Mouse (Mus musculus): ENCODE measurements around the gene Fmo1. TPM values are rescaled to one million over a fixed set of nuclear protein-coding genes. Genes with fewer than 3 reads are reported as not detected.

Gene Fmo1
- polyA plus RNA-seq, 1 experiment from 2014 or later, result 22.9 TPM

DNA sequence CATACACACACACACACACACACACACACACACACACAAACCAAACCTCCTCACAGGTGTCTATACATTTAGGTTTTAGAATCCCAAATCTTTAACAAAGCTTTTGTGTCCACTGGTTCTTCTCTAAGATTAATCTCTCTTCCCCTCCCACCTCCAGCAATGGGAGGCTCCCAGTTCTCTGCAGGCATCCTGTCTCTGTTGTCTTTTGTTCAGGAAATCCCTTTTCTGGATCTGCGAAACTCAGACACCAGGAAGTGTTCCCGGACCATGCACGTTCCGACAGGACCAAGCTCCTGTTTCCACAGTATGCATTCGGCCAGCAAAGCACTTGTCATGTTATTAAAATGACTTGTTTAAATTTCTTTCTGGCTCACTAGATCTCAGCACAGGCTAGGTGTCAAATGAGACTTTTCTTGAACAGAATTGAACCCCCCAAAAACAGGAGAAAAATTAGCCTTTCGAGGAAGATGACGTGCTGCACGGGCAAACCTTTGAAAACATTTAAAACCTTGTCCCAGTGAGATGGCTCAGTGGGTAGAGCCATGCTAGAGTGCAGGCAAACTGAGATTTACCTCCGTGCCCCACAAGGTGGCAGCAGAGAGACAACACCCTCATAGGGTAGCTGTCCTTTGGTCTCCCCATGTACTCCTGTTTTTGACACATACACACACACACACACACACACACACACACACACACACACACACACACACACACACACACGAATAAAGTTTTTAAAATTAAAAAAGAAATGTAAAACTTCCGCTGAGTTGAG, 13.4 kb upstream of the Fmo1 start:
- Histone ChIP-seq H3K9me3 (no peaks in the 10 kb centered on the region), H3K4me2 (no peak overlapping the region), H3K36me3 (no peaks in the 10 kb centered on the region), H3K4me3 (no peak overlapping the region), H3K27me3 (no peaks in the 10 kb centered on the region), H3K27ac (replicated peaks) (no peak overlapping the region), H3K9ac (no peak overlapping the region), H3K4me1 (replicated peaks) (no peaks in the 10 kb centered on the region)
- no peak for ATAC-seq (ENCODE audit: low read depth)
- 56% methylated on average over 11 of the region's 11 CpGs for WGBS

DNA sequence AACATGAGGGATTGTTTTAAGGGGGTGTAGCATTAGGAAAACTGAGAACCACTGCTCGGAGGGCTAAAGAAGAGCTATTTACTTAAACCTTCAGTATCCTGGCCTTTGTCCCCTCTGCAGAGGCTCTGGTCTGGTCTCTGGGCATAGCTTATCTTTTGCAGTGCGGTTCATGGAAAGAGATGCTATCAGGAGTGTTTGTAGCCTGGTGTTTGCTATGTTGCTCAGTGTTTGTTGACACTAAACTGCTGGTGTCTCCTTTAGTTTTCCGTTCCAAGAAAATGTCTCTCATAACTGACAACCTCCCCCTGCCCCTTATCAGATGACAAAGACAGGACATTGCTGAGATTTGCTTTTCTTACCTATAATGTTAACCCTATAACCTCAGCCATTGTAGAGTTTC, 8.7 kb upstream of the Fmo1 start:
- Histone ChIP-seq H3K9ac (no peak overlapping the region), H3K36me3 (no peaks in the 10 kb centered on the region), H3K27me3 (no peaks in the 10 kb centered on the region), H3K4me3 (no peak overlapping the region), H3K27ac (replicated peaks) (no peak overlapping the region), H3K9me3 (no peaks in the 10 kb centered on the region), H3K4me2 (no peak overlapping the region), H3K4me1 (replicated peaks) (no peaks in the 10 kb centered on the region)
- no peak for ATAC-seq (ENCODE audit: low read depth)
- 87% methylated on average over 3 of the region's 3 CpGs for WGBS

DNA sequence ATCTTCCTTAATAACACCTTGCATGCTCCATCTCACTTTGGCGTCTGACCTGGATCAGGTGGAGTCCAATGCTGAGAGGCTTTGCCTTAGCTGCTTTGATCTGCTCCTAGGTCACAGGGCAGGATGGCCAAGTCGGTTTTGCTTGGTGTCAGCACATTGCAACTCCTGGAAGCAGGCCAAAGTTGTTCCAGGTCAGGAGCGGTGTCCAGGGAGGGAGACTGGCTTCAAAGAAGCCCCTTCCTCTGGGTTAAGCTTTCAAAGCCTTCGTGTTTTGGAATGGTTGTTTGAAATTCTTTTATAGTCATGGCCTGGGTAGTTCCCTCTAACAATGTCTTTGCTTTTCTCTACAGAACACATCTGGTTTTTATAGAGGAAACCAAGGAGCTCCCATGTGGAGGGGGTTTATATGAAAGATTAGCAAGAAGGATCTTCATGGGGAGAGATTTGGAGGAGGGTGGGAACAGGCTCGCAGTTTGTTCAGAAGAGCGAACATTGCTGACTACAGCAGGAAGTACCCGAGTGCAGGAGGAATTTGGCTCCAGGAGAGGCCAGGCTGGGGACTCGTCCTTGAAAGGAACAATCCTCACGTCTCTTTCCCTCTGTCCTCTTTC, 5.4 kb upstream of the Fmo1 start:
- 72% methylated on average over 9 of the region's 9 CpGs for WGBS
- H3K4me3 ChIP-seq, result no peak overlapping the region
- peak overlapping the region; percentile 28; the same call in 1 of the 2 replicates for H3K27ac ChIP-seq (replicated peaks)
- H3K9me3 ChIP-seq, result 0 out of 2 replicates have a peak, but pooled peaks cover 4% of the 10 kb centered on the region
- H3K4me2 ChIP-seq, result no peak overlapping the region
- H3K4me1 ChIP-seq (replicated peaks), result no peaks in the 10 kb centered on the region
- no peak overlapping the region for H3K9ac ChIP-seq
- H3K36me3 ChIP-seq, result no peaks in the 10 kb centered on the region
- no peak for ATAC-seq (ENCODE audit: low read depth)
- no peaks in the 10 kb centered on the region for H3K27me3 ChIP-seq

DNA sequence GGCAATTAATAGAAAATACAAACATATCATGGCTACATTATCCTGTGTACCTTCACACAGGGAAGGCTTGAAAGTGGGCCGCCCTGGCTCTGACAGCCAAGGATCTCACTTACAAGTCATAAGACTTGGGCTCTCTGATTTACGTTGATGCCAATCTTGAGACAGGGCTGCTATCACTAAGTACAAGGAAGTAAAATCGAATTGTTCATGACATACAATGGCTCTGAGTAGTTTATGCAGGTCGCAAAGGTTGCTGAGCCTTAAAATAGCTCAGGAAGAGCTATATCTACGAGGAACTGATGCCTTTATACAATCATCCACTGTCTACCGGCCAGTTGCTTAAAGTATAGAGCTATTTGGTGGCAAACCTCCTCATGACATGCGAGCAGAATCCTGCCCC, 4.6 kb upstream of the Fmo1 start:
- no peak for ATAC-seq (ENCODE audit: low read depth)
- Histone ChIP-seq H3K4me3 (no peak overlapping the region), H3K27ac (replicated peaks) (no peak overlapping the region), H3K27me3 (no peaks in the 10 kb centered on the region), H3K9me3 (0 out of 2 replicates have a peak, but pooled peaks cover 4% of the 10 kb centered on the region), H3K36me3 (no peaks in the 10 kb centered on the region), H3K9ac (no peak overlapping the region), H3K4me2 (no peak overlapping the region), H3K4me1 (replicated peaks) (no peaks in the 10 kb centered on the region)
- 79% methylated on average over 7 of the region's 7 CpGs for WGBS

DNA sequence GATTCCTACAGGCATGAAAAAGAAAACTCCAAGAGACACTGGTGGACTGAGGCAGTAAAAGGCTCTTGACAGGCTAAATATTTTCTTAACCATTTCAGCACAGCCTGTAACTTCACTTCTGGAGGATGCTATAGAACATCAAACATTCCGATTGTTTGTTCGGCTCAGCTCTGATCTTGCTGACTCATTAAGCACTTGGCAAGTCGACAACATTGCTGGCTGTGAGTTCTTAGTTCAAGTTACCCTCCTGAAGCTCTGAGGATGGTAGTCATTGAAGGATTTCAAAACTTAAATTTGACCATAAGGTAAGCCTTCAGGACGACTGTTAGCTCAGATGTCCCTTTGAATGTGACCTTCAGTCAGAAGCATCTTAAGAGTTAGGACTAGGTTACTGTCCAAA, 986 bp upstream of the Fmo1 start:
- no peak overlapping the region for H3K9ac ChIP-seq
- ATAC-seq (ENCODE audit: low read depth), result no peak
- 0 out of 2 replicates have a peak, but pooled peaks cover 4% of the 10 kb centered on the region for H3K9me3 ChIP-seq
- no peaks in the 10 kb centered on the region for H3K27me3 ChIP-seq
- H3K27ac ChIP-seq (replicated peaks), result no peak overlapping the region
- H3K36me3 ChIP-seq, result no peaks in the 10 kb centered on the region
- H3K4me3 ChIP-seq, result no peak overlapping the region
- WGBS, result 89% methylated on average over 4 of the region's 4 CpGs
- peaks cover 2% of the 10 kb centered on the region; the same call in 1 of the 2 replicates for H3K4me1 ChIP-seq (replicated peaks)
- H3K4me2 ChIP-seq, result no peak overlapping the region

DNA sequence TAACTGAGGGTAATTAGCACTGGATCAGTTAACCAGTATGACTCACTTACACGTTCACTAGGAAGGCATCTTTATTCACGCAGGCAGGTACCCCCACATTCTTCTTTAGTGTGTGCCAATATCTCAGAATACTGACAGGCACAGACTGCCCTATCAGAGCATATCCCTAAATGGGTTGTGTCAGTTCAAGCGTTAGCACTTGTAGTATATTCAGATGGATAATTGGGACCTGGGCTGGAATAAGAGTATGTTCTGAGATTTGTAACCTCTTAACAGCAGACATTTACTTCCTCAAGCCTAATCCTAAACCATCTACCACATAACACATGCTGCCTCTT, 948 bp downstream of the Fmo1 start:
- peaks cover 5% of the 10 kb centered on the region; the same call in 1 of the 2 replicates for H3K4me1 ChIP-seq (replicated peaks)
- H3K36me3 ChIP-seq, result no peaks in the 10 kb centered on the region
- H3K9me3 ChIP-seq, result 0 out of 2 replicates have a peak, but pooled peaks cover 4% of the 10 kb centered on the region
- ATAC-seq (ENCODE audit: low read depth), result no peak
- no peak overlapping the region for H3K9ac ChIP-seq
- H3K4me3 ChIP-seq, result no peak overlapping the region
- WGBS, result 84% methylated on average over 3 of the region's 3 CpGs
- H3K4me2 ChIP-seq, result no peak overlapping the region
- H3K27ac ChIP-seq (replicated peaks), result no peak overlapping the region
- no peaks in the 10 kb centered on the region for H3K27me3 ChIP-seq

DNA sequence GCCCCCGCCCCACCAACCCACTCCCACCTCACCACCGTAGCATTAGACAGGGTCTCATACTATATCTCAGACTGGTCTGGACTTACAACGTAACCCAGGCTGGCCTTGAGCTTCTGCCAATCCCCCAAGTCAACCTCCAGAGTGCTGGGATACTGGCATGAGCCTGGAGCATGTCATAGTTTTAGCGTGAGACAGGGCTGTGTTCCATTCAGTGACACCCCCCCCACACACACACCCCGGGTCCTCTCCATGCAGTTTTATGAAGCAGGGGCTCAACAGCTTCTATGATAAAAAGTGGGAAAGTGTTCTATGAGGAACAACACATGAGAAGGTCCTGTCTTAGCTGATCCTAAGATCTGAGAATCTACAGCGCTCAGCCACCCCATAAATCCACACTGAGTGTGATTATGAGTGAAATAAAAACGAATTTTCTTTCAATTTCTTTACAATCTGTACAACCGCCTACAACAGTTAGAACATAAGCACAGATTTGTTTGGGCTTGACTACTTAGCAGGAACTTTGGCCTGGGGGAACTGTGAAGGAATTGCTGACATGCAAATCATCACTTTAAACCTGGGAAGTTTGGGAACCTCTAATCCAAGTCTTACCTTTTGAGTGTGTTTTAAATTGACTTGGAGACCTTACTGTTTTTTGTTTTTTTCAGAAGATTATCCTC, 1.5 kb downstream of the Fmo1 start:
- peaks cover 8% of the 10 kb centered on the region for H3K4me1 ChIP-seq (replicated peaks)
- no peak for ATAC-seq (ENCODE audit: low read depth)
- H3K36me3 ChIP-seq, result no peaks in the 10 kb centered on the region
- WGBS, result 88% methylated on average over 8 of the region's 8 CpGs
- no peak overlapping the region for H3K4me2 ChIP-seq
- no peak overlapping the region for H3K4me3 ChIP-seq
- H3K9ac ChIP-seq, result no peak overlapping the region
- H3K9me3 ChIP-seq, result 0 out of 2 replicates have a peak, but pooled peaks cover 4% of the 10 kb centered on the region
- no peaks in the 10 kb centered on the region for H3K27me3 ChIP-seq
- H3K27ac ChIP-seq (replicated peaks), result no peak overlapping the region

DNA sequence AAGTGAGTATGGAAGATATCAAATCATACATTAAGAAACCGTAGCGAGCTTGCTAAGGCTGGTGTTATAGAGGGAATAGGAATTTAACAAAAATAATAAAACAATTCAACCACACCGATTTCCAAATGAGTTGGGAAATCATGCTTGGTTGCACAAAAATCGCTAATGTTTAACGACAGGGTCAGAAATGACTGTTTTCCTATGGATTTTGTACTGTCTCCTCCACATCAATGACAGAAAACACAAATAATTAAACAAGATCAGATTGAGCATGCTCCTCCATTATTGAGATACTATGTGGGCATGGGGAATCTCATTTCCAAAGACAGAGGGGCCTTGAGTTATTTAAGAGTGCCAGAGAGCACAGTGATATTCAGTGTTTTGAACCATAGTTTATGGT, 2.1 kb downstream of the Fmo1 start:
- H3K27me3 ChIP-seq, result no peaks in the 10 kb centered on the region
- H3K36me3 ChIP-seq, result no peaks in the 10 kb centered on the region
- ATAC-seq (ENCODE audit: low read depth), result no peak
- no peak overlapping the region for H3K9ac ChIP-seq
- H3K4me1 ChIP-seq (replicated peaks), result peaks cover 10% of the 10 kb centered on the region
- H3K27ac ChIP-seq (replicated peaks), result no peak overlapping the region
- 96% methylated on average over 5 of the region's 5 CpGs for WGBS
- 0 out of 2 replicates have a peak, but pooled peaks cover 4% of the 10 kb centered on the region for H3K9me3 ChIP-seq
- H3K4me3 ChIP-seq, result no peak overlapping the region
- no peak overlapping the region for H3K4me2 ChIP-seq

DNA sequence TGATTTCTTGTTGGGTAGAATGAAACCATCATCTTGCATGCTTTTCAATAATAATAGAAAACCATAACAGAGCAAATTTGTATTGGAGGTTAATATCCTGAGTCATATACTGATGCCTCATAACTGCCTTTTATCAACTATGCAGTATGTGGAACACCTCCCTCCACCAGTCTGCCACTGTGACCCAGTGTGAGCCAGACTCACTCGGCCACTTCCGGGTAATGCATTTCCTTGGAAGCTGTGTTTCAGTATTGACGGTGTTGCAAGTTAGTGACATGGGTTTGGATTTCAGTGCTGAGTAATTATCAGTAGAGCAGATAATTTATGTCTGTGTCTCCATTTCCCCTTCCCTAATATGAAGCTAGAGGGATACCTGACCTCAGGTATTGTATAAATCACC, 2.8 kb downstream of the Fmo1 start:
- H3K27ac ChIP-seq (replicated peaks), result no peak overlapping the region
- peaks cover 17% of the 10 kb centered on the region for H3K4me1 ChIP-seq (replicated peaks)
- no peak for ATAC-seq (ENCODE audit: low read depth)
- H3K4me2 ChIP-seq, result no peak overlapping the region
- H3K9ac ChIP-seq, result no peak overlapping the region
- WGBS, result 88% methylated on average over 3 of the region's 3 CpGs
- H3K9me3 ChIP-seq, result 0 out of 2 replicates have a peak, but pooled peaks cover 2% of the 10 kb centered on the region
- no peak overlapping the region for H3K4me3 ChIP-seq
- no peaks in the 10 kb centered on the region for H3K27me3 ChIP-seq
- H3K36me3 ChIP-seq, result no peaks in the 10 kb centered on the region

DNA sequence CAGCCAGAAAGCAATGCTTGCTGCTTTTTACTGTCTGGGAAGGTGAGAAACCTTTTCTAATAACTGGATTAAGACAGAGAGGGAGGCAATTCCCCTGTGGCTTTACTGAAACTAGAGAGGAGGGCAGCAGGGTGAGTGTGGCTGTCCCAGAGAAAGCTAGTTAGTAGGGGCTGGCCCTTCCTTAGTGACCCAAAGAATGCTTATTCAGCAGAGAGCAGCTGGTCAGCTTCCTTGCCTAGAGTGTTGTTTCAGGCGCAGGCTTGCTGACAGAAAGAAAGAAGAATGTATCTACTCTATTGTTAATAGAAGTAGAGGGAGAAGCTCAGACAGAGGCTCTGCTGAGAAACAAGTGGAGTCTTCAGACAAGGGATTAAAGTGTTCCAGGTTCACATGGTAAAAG, 4.1 kb downstream of the Fmo1 start:
- 15% methylated on average over 1 of the region's 1 CpGs for WGBS

DNA sequence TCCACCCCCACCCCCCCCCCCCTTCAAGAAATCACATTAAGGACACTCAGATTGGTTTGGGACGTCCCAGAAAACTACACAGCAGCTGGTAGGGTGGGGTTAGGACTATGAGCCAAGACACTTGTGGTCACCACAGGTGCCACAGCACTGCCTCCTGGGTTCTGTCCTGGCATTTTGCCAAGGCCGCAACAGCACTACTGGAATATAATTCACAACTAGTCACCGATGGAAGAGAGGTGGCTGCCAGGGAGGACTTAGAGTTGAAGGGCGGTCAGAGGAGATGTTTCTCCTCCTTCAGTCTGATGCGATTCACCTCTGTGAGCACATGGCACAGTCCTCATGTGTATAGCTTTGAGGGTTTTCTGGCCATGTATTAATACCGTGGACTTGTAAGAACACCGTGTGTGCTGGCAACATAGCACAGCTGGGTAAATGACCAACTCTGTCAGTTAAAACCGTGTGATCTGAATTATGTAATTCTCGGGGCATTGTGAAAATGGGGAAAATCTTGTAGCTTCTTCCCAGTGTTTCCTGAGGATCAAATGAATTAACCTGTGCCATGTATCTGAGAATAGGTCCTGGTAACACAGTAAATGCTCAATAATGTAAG, 6.3 kb downstream of the Fmo1 start:
- Histone ChIP-seq H3K9me3 (no peaks in the 10 kb centered on the region), H3K27me3 (no peaks in the 10 kb centered on the region), H3K36me3 (no peaks in the 10 kb centered on the region), H3K27ac (replicated peaks) (no peak overlapping the region), H3K4me2 (no peak overlapping the region), H3K4me1 (replicated peaks) (peaks cover 17% of the 10 kb centered on the region), H3K9ac (no peak overlapping the region), H3K4me3 (no peak overlapping the region)
- WGBS, result 67% methylated on average over 9 of the region's 9 CpGs
- ATAC-seq (ENCODE audit: low read depth), result peak; percentile 41; the same call in 1 of the 2 replicates

More for the DNA sequence above, 4.1 kb downstream of the Fmo1 start:
- Histone ChIP-seq H3K27ac (replicated peaks) (0 out of 2 replicates have a peak overlapping the region, but pooled peaks have one; percentile 13), H3K9ac (no peak overlapping the region), H3K27me3 (no peaks in the 10 kb centered on the region), H3K4me3 (no peak overlapping the region), H3K4me1 (replicated peaks) (peaks cover 17% of the 10 kb centered on the region), H3K9me3 (no peaks in the 10 kb centered on the region), H3K36me3 (no peaks in the 10 kb centered on the region), H3K4me2 (no peak overlapping the region)
- ATAC-seq (ENCODE audit: low read depth), result no peak

DNA sequence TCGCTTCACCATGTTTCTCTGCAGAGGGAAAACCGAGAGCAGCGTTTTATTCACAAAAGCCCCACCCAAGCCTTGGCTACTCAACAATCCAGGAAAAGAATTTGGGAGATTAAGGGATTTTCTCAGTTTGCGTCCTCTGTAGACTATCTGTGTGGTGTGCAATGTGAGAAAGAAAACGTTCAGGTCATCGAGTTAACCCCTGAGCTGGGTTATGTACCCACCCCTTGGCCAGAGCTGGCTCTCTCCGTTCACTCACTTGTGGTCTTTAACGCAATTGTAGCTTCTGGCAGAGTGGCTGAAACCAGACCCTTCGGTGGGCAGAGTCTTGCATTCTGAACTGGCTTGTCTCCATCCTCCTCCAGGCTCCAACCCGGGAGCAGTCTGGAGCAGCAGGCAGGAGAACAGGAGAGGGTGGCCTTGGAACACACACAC, 6.8 kb downstream of the Fmo1 start:
- Histone ChIP-seq H3K4me2 (peak overlapping the region; percentile 27; the same call in 1 of the 2 replicates), H3K4me3 (peak overlapping the region; percentile 11; the same call in 1 of the 2 replicates)

More for the DNA sequence above, 6.8 kb downstream of the Fmo1 start:
- Histone ChIP-seq H3K27me3 (no peaks in the 10 kb centered on the region), H3K36me3 (no peaks in the 10 kb centered on the region), H3K9me3 (no peaks in the 10 kb centered on the region), H3K9ac (peak overlapping the region; percentile 27; the same call in 1 of the 2 replicates), H3K27ac (replicated peaks) (peak overlapping the region; percentile 76), H3K4me1 (replicated peaks) (peaks cover 17% of the 10 kb centered on the region)
- ATAC-seq (ENCODE audit: low read depth), result peak; percentile 51; the same call in 1 of the 2 replicates
- WGBS, result 70% methylated on average over 10 of the region's 10 CpGs
